Mouse (Mus musculus) effector memory CD4-positive, alpha-beta T cell, adult 5 months (primary cell): Measurements from ENCODE around the gene Mybbp1a. TPM values are rescaled to one million over a fixed set of nuclear protein-coding genes. Genes with fewer than 3 reads are reported as not detected.

Source experiments
- polyA plus RNA-seq: library from polyadenylated mRNA; unstranded; fragments of 100-300 nt; shearing (Covaris generic); gene quantifications from one replicate; pipeline ENCODE4 v1.2.1, GENCODE M21; 2017

The Mybbp1a gene
- 101 TPM for polyA plus RNA-seq

GRCm38 (mm10) chr11:72440965-72441664 lies at the start of gene Mybbp1a:
TSS of gene Mybbp1a (plus strand) at chr11:72441355.

DNA sequence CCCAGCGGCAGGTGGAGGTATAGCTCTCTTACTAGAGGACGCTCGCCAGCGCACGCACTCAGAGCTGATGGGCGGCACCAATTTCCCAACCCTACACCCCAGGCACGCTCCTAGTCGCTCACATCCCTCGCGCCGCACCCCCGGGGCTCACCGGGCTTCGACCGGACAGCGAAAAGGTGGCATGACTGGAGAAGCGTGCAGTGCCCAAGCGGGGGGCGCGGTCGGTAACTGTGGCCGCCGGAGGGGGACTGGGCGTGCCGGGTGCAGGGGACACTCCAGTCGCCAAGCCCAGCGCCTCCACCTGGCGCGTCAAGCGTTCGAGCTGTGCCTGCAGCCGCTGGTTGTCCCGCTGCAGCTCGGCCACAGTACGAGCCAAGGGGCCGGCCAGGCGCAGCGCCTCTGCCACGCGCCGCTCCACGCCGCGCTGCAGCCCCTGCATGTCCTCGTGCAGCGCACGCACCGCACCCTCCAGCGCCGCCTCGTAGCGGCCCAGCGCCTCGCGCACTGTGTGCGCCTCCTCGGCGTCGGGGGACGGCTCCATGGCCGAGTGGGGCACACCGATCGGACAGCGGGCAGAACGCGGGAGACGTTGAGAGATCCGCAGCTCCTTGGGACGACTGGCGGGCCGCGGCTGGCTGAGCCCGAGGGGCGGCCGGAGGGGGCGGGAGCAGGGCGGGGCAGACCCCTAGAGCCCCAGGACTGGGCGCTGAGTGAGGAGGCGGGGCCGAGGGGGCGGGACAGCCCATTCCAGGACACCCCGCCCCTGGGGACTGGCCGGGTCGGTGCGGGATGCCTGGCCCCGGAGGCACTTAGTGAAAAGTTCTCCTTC lies 29.8 kb upstream of the Mybbp1a start, which contains the start of gene Smtnl2:
Gene Smtnl2, minus strand, starts transcription at position 621 of the 829 bp plus-strand sequence.

GRCm38 (mm10) chr11:72434963-72435693 lies 6.0 kb upstream of the Mybbp1a start, which contains the start of gene Ggt6:
TSS of gene Ggt6 (plus strand) at chr11:72435526.

GRCm38 (mm10) chr11:72489881-72490301 lies 48.7 kb downstream of the Mybbp1a start, which contains the start of gene Spns2:
TSS of gene Spns2 (minus strand) at chr11:72489904.

Other genes starting within 250 kb of the Mybbp1a start
- 0.12 TPM for gene Gm43951, start 234.5 kb upstream of the Mybbp1a start, polyA plus RNA-seq
- 13.3 TPM for gene 4933427D14Rik, start 233.9 kb upstream of the Mybbp1a start, polyA plus RNA-seq
- 72.3 TPM for gene Txndc17, start 233.8 kb upstream of the Mybbp1a start, polyA plus RNA-seq
- gene Med31, start 225.8 kb upstream of the Mybbp1a start, polyA plus RNA-seq = 31.5 TPM
- not detected for gene Slc13a5, start 174.1 kb upstream of the Mybbp1a start, polyA plus RNA-seq
- gene Xaf1, start 139.7 kb upstream of the Mybbp1a start, polyA plus RNA-seq = 38.9 TPM
- 0.29 TPM for gene Fbxo39, start 126.9 kb upstream of the Mybbp1a start, polyA plus RNA-seq
- gene Tekt1, start 78.9 kb upstream of the Mybbp1a start, polyA plus RNA-seq = not detected
- gene Smtnl2, start 29.6 kb upstream of the Mybbp1a start, polyA plus RNA-seq = not detected
- not detected for gene Ggt6, start 5.8 kb upstream of the Mybbp1a start, polyA plus RNA-seq
- not detected for gene Spns2, start 48.5 kb downstream of the Mybbp1a start, polyA plus RNA-seq
- 0.21 TPM for gene Spns3, start 109.2 kb downstream of the Mybbp1a start, polyA plus RNA-seq
- gene Ube2g1, start 165.9 kb downstream of the Mybbp1a start, polyA plus RNA-seq = 64.8 TPM
- 45.5 TPM for gene Ankfy1, start 248.7 kb downstream of the Mybbp1a start, polyA plus RNA-seq